In genomic region chr7:141227796-141228195, GRCm38 (mm10) we compare ENCODE assay signal across 8 mouse cellular contexts. TPM values are rescaled to one million over a fixed set of nuclear protein-coding genes. Genes with fewer than 3 reads are reported as not detected.
DNase-seq lines count a peak whose midpoint lies in the region; ATAC-seq and TF ChIP-seq lines count a peak whose summit lies in the region.

No protein-coding gene starts in this region.

- no peak overlapping the region for H3K27ac ChIP-seq in lung, embryonic 14.5 days (ENCODE audit: low read depth)
- no peak overlapping the region for H3K27ac ChIP-seq in lung, postnatal 0 days (ENCODE audit: low read length)
- peak overlapping the region; percentile 93; the same call in 1 of the 2 replicates for H3K27ac ChIP-seq in forebrain, embryonic 13.5 days
- no peak overlapping the region for H3K27ac ChIP-seq in limb, embryonic 12.5 days
- no peak overlapping the region for H3K27ac ChIP-seq in neural tube, embryonic 14.5 days (ENCODE audit: low read depth, low read length)

- peak overlapping the region; percentile 97; the same call in 1 of the 2 replicates for H3K9ac ChIP-seq in lung, embryonic 14.5 days
- H3K9ac ChIP-seq in lung, postnatal 0 days (replicated peaks; ENCODE audit: low read depth), result no peak overlapping the region
- H3K9ac ChIP-seq in forebrain, embryonic 13.5 days, result no peak overlapping the region; the same call in 1 of the 2 replicates
- peak overlapping the region; percentile 87; the same call in 1 of the 2 replicates for H3K9ac ChIP-seq in limb, embryonic 12.5 days (replicated peaks)
- H3K9ac ChIP-seq in neural tube, embryonic 14.5 days (replicated peaks; ENCODE audit: low read depth, low read length), result no peak overlapping the region; the same call in 1 of the 2 replicates

- H3K36me3 ChIP-seq in lung, embryonic 14.5 days (ENCODE audit: insufficient read depth), result peaks cover 25% of the 10 kb centered on the region
- H3K36me3 ChIP-seq in lung, postnatal 0 days (ENCODE audit: insufficient read depth, low read length), result peaks cover 11% of the 10 kb centered on the region; the same call in 1 of the 2 replicates
- H3K36me3 ChIP-seq in forebrain, embryonic 13.5 days (ENCODE audit: poor library complexity, severe bottlenecking), result peaks cover 24% of the 10 kb centered on the region
- H3K36me3 ChIP-seq in limb, embryonic 12.5 days, result peaks cover 24% of the 10 kb centered on the region
- H3K36me3 ChIP-seq in neural tube, embryonic 14.5 days (ENCODE audit: control insufficient read depth, insufficient read depth, low read length), result peaks cover 11% of the 10 kb centered on the region

- H3K4me1 ChIP-seq in lung, embryonic 14.5 days (ENCODE audit: insufficient read depth), result peaks cover 10% of the 10 kb centered on the region
- peaks cover 4% of the 10 kb centered on the region for H3K4me1 ChIP-seq in lung, postnatal 0 days (ENCODE audit: insufficient read depth, low read depth, low read length)
- peaks cover 23% of the 10 kb centered on the region for H3K4me1 ChIP-seq in forebrain, embryonic 13.5 days
- peaks cover 15% of the 10 kb centered on the region for H3K4me1 ChIP-seq in limb, embryonic 12.5 days (replicated peaks)
- peaks cover 15% of the 10 kb centered on the region for H3K4me1 ChIP-seq in neural tube, embryonic 14.5 days (ENCODE audit: control insufficient read depth, insufficient read depth, low read length)

- H3K27me3 ChIP-seq in lung, embryonic 14.5 days (ENCODE audit: insufficient read depth, low read length), result no peaks in the 10 kb centered on the region
- no peaks in the 10 kb centered on the region for H3K27me3 ChIP-seq in lung, postnatal 0 days (replicated peaks; ENCODE audit: insufficient read depth, low read length)
- no peaks in the 10 kb centered on the region for H3K27me3 ChIP-seq in forebrain, embryonic 13.5 days
- H3K27me3 ChIP-seq in limb, embryonic 12.5 days, result no peaks in the 10 kb centered on the region
- H3K27me3 ChIP-seq in neural tube, embryonic 14.5 days (ENCODE audit: control insufficient read depth, insufficient read depth, low read length), result peaks cover 5% of the 10 kb centered on the region; the same call in 1 of the 2 replicates

- 73% methylated on average over 4 of the region's 4 CpGs for WGBS in lung, embryonic 14.5 days
- WGBS in lung, postnatal 0 days, result 79% methylated on average over 4 of the region's 4 CpGs
- WGBS in forebrain, embryonic 13.5 days, result 77% methylated on average over 4 of the region's 4 CpGs
- 82% methylated on average over 4 of the region's 4 CpGs for WGBS in limb, embryonic 12.5 days
- WGBS in neural tube, embryonic 14.5 days, result 81% methylated on average over 4 of the region's 4 CpGs

- H3K4me3 ChIP-seq in lung, embryonic 14.5 days (ENCODE audit: low read depth, low read length), result peak overlapping the region; percentile 100
- no peak overlapping the region for H3K4me3 ChIP-seq in lung, postnatal 0 days (ENCODE audit: low read depth, low read length)
- H3K4me3 ChIP-seq in forebrain, embryonic 13.5 days, result peak overlapping the region; percentile 100
- peak overlapping the region; percentile 99; the same call in 1 of the 2 replicates for H3K4me3 ChIP-seq in limb, embryonic 12.5 days (replicated peaks)
- peak overlapping the region; percentile 99; the same call in 1 of the 2 replicates for H3K4me3 ChIP-seq in neural tube, embryonic 14.5 days (ENCODE audit: low read depth, low read length)

- no peak for ATAC-seq in lung, embryonic 14.5 days (ENCODE audit: insufficient read depth)
- ATAC-seq in lung, postnatal 0 days, result no peak
- no peak for ATAC-seq in forebrain, embryonic 13.5 days
- ATAC-seq in limb, embryonic 12.5 days (ENCODE audit: insufficient number of reproducible peaks, insufficient read depth, low FRiP score, low TSS enrichment, low read depth), result 0 out of 2 replicates have a peak, but pooled peaks have one; percentile 17
- no peak for ATAC-seq in neural tube, embryonic 14.5 days (ENCODE audit: low read depth)
- ATAC-seq in megakaryocyte-erythroid progenitor cell, adult 5-6 weeks (replicated peaks; ENCODE audit: low FRiP score, low TSS enrichment, poor library complexity, severe bottlenecking), result no peak

- no peak for TF ChIP-seq EP300 in lung, postnatal 0 days (IDR thresholded peaks at IDR 0.05)

- peak overlapping the region; percentile 98 for H3K4me2 ChIP-seq in lung, embryonic 14.5 days
- no peak overlapping the region for H3K4me2 ChIP-seq in lung, postnatal 0 days (replicated peaks; ENCODE audit: low read depth, low read length)
- peak overlapping the region; percentile 99; the same call in 1 of the 2 replicates for H3K4me2 ChIP-seq in forebrain, embryonic 13.5 days
- H3K4me2 ChIP-seq in limb, embryonic 12.5 days, result peak overlapping the region; percentile 92
- H3K4me2 ChIP-seq in neural tube, embryonic 14.5 days (ENCODE audit: low read depth, low read length), result peak overlapping the region; percentile 1; the same call in 1 of the 2 replicates

- DNase-seq in lung, embryonic 14.5 days, result no peak
- DNase-seq in lung, postnatal 0 days (ENCODE audit: low spot score), result no peak
- no peak for DNase-seq in thymus, postnatal 14 days
- no peak for DNase-seq in kidney, postnatal 10 days

- H3K9me3 ChIP-seq in lung, embryonic 14.5 days (ENCODE audit: low read depth, low read length), result no peaks in the 10 kb centered on the region
- no peaks in the 10 kb centered on the region for H3K9me3 ChIP-seq in lung, postnatal 0 days (ENCODE audit: low read length)
- no peaks in the 10 kb centered on the region for H3K9me3 ChIP-seq in forebrain, embryonic 13.5 days (replicated peaks)
- no peaks in the 10 kb centered on the region for H3K9me3 ChIP-seq in limb, embryonic 12.5 days
- no peaks in the 10 kb centered on the region for H3K9me3 ChIP-seq in neural tube, embryonic 14.5 days (ENCODE audit: control insufficient read depth, low read length)

- no peak for TF ChIP-seq CTCF in lung, embryonic 14.5 days (IDR thresholded peaks at IDR 0.05; ENCODE audit: low read depth)
- no peak for TF ChIP-seq CTCF in lung, postnatal 0 days (IDR thresholded peaks at IDR 0.05)

RNA-seq across cellular contexts. Expression of gene Phrf1, which starts 0.8 kb away (rescaled TPM):
- polyA plus RNA-seq in lung, embryonic 14.5 days (2014; fragmentation: Nextera tagmentation; extraction: Ambion mirVana), result 80.7 and 85.4 TPM in 2 replicates
- polyA plus RNA-seq in lung, postnatal 0 days (2015; fragmentation: Nextera tagmentation; extraction: Ambion mirVana), result 26.6 and 32.0 TPM in 2 replicates
- polyA plus RNA-seq in forebrain, embryonic 13.5 days (2015; fragmentation: Nextera tagmentation; extraction: Ambion mirVana), result 82.4 and 91.3 TPM in 2 replicates
- 95.8 and 102 TPM in 2 replicates for polyA plus RNA-seq in limb, embryonic 12.5 days (2016; fragmentation: Nextera tagmentation; extraction: Ambion mirVana)
- polyA plus RNA-seq in neural tube, embryonic 14.5 days (2014; fragmentation: Nextera tagmentation; extraction: Ambion mirVana), result 59.5 and 72.3 TPM in 2 replicates
- 114 and 119 TPM in 2 replicates for total RNA-seq in megakaryocyte-erythroid progenitor cell, adult 5-6 weeks (2014; fragmentation: Nextera tagmentation)
- total RNA-seq in megakaryocyte-erythroid progenitor cell, adult 5-6 weeks (2017), result 53.9 and 79.3 TPM in 2 replicates

RNA-seq across cellular contexts. Expression of gene Rassf7, which starts 12.1 kb away (rescaled TPM):
- 38.9 and 41.1 TPM in 2 replicates for polyA plus RNA-seq in lung, embryonic 14.5 days (2014; fragmentation: Nextera tagmentation; extraction: Ambion mirVana)
- polyA plus RNA-seq in lung, postnatal 0 days (2015; fragmentation: Nextera tagmentation; extraction: Ambion mirVana), result 93.6 and 98.7 TPM in 2 replicates
- polyA plus RNA-seq in forebrain, embryonic 13.5 days (2015; fragmentation: Nextera tagmentation; extraction: Ambion mirVana), result 29.4 and 33.8 TPM in 2 replicates
- 39.1 and 43.7 TPM in 2 replicates for polyA plus RNA-seq in limb, embryonic 12.5 days (2016; fragmentation: Nextera tagmentation; extraction: Ambion mirVana)
- polyA plus RNA-seq in neural tube, embryonic 14.5 days (2014; fragmentation: Nextera tagmentation; extraction: Ambion mirVana), result 24.8 and 25.3 TPM in 2 replicates
- 3.1 and 6.4 TPM in 2 replicates for total RNA-seq in megakaryocyte-erythroid progenitor cell, adult 5-6 weeks (2014; fragmentation: Nextera tagmentation)
- total RNA-seq in megakaryocyte-erythroid progenitor cell, adult 5-6 weeks (2017), result 3.4 and 4.6 TPM in 2 replicates

RNA-seq across cellular contexts. Expression of gene Lmntd2, which starts 13.9 kb away (rescaled TPM):
- polyA plus RNA-seq in lung, embryonic 14.5 days (2014; fragmentation: Nextera tagmentation; extraction: Ambion mirVana), result 0.74 and 1.4 TPM in 2 replicates
- 0.97 and 1.0 TPM in 2 replicates for polyA plus RNA-seq in lung, postnatal 0 days (2015; fragmentation: Nextera tagmentation; extraction: Ambion mirVana)
- polyA plus RNA-seq in forebrain, embryonic 13.5 days (2015; fragmentation: Nextera tagmentation; extraction: Ambion mirVana), result 2.1 and 2.3 TPM in 2 replicates
- 4.2 and 5.2 TPM in 2 replicates for polyA plus RNA-seq in limb, embryonic 12.5 days (2016; fragmentation: Nextera tagmentation; extraction: Ambion mirVana)
- 0.21 and 0.45 TPM in 2 replicates for polyA plus RNA-seq in neural tube, embryonic 14.5 days (2014; fragmentation: Nextera tagmentation; extraction: Ambion mirVana)
- not detected in 2 replicates for total RNA-seq in megakaryocyte-erythroid progenitor cell, adult 5-6 weeks (2014; fragmentation: Nextera tagmentation)
- not detected in 2 replicates for total RNA-seq in megakaryocyte-erythroid progenitor cell, adult 5-6 weeks (2017)

RNA-seq across cellular contexts. Expression of gene Lrrc56, which starts 33.8 kb away (rescaled TPM):
- polyA plus RNA-seq in lung, embryonic 14.5 days (2014; fragmentation: Nextera tagmentation; extraction: Ambion mirVana), result 3.8 and 4.3 TPM in 2 replicates
- polyA plus RNA-seq in lung, postnatal 0 days (2015; fragmentation: Nextera tagmentation; extraction: Ambion mirVana), result 6.8 and 7.4 TPM in 2 replicates
- polyA plus RNA-seq in forebrain, embryonic 13.5 days (2015; fragmentation: Nextera tagmentation; extraction: Ambion mirVana), result 12.6 and 17.3 TPM in 2 replicates
- 17.0 and 19.0 TPM in 2 replicates for polyA plus RNA-seq in limb, embryonic 12.5 days (2016; fragmentation: Nextera tagmentation; extraction: Ambion mirVana)
- 4.4 and 6.7 TPM in 2 replicates for polyA plus RNA-seq in neural tube, embryonic 14.5 days (2014; fragmentation: Nextera tagmentation; extraction: Ambion mirVana)
- 4.3 and 6.1 TPM in 2 replicates for total RNA-seq in megakaryocyte-erythroid progenitor cell, adult 5-6 weeks (2014; fragmentation: Nextera tagmentation)
- total RNA-seq in megakaryocyte-erythroid progenitor cell, adult 5-6 weeks (2017), result 0.28 and 0.88 TPM in 2 replicates

RNA-seq across cellular contexts. Expression of gene Hras, which starts 34.0 kb away (rescaled TPM):
- polyA plus RNA-seq in lung, embryonic 14.5 days (2014; fragmentation: Nextera tagmentation; extraction: Ambion mirVana), result 85.8 and 97.4 TPM in 2 replicates
- 121 and 126 TPM in 2 replicates for polyA plus RNA-seq in lung, postnatal 0 days (2015; fragmentation: Nextera tagmentation; extraction: Ambion mirVana)
- 67.2 and 73.9 TPM in 2 replicates for polyA plus RNA-seq in forebrain, embryonic 13.5 days (2015; fragmentation: Nextera tagmentation; extraction: Ambion mirVana)
- polyA plus RNA-seq in limb, embryonic 12.5 days (2016; fragmentation: Nextera tagmentation; extraction: Ambion mirVana), result 95.3 and 98.1 TPM in 2 replicates
- polyA plus RNA-seq in neural tube, embryonic 14.5 days (2014; fragmentation: Nextera tagmentation; extraction: Ambion mirVana), result 152 and 166 TPM in 2 replicates
- 73.1 and 108 TPM in 2 replicates for total RNA-seq in megakaryocyte-erythroid progenitor cell, adult 5-6 weeks (2014; fragmentation: Nextera tagmentation)
- 30.1 and 48.6 TPM in 2 replicates for total RNA-seq in megakaryocyte-erythroid progenitor cell, adult 5-6 weeks (2017)

Comparison
In these comparisons a context has a peak if more than half of its experiments do, and no peak if none do; other contexts are left out.
1. H3K9ac ChIP-seq: peak in lung, embryonic 14.5 days (single experiment) and limb, embryonic 12.5 days (single experiment); none in lung, postnatal 0 days (single experiment), forebrain, embryonic 13.5 days (single experiment) and neural tube, embryonic 14.5 days (single experiment).